Mouse (Mus musculus) CD4-positive, CD25-positive, alpha-beta regulatory T cell, adult 9 weeks (primary cell): ENCODE measurements around the gene Sort1. TPM values are rescaled to one million over a fixed set of nuclear protein-coding genes. Genes with fewer than 3 reads are reported as not detected.

ENCODE experiments used
- polyA plus RNA-seq: library from polyadenylated mRNA; unstranded; fragments of 100-300 nt; shearing (Covaris generic); gene quantifications from one replicate; pipeline ENCODE4 v1.2.1, GENCODE M21; 2017

Gene Sort1
- not detected for polyA plus RNA-seq

DNA sequence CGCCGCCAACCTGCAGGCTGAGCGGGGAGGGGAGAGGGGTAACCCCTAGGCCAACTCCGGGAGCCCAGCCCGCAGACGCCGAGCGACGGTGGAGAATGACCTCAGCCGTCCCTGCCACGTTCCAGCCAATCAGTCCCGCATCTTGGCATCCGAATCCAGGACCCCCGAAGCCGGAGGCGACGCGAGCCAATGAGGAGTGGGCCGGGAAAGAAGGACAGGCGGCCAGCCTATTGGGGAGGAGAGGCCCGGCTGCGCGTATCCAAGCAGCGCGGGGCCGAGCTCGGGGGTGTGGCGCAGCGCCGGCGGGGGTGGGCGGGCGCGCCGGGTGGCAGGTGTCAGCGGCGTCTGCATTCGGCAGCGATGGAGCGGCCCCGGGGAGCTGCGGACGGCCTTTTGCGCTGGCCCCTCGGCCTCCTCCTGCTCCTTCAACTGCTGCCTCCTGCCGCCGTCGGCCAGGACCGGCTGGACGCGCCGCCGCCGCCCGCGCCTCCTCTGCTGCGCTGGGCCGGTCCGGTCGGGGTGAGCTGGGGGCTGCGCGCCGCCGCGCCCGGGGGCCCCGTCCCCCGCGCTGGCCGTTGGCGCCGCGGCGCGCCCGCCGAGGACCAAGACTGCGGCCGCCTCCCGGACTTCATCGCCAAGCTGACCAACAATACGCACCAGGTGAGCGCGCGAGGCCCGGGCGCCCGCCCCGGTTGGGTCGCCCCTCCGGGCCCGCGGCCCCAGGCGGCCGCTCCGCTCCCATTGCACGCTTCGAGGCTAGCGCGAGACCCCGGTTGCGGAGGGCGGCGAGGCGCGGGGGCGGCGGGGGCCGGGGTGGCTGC lies at the start of gene Sort1:
Gene Sort1, plus strand, starts transcription at position 302 of the 821 bp plus-strand sequence.

DNA sequence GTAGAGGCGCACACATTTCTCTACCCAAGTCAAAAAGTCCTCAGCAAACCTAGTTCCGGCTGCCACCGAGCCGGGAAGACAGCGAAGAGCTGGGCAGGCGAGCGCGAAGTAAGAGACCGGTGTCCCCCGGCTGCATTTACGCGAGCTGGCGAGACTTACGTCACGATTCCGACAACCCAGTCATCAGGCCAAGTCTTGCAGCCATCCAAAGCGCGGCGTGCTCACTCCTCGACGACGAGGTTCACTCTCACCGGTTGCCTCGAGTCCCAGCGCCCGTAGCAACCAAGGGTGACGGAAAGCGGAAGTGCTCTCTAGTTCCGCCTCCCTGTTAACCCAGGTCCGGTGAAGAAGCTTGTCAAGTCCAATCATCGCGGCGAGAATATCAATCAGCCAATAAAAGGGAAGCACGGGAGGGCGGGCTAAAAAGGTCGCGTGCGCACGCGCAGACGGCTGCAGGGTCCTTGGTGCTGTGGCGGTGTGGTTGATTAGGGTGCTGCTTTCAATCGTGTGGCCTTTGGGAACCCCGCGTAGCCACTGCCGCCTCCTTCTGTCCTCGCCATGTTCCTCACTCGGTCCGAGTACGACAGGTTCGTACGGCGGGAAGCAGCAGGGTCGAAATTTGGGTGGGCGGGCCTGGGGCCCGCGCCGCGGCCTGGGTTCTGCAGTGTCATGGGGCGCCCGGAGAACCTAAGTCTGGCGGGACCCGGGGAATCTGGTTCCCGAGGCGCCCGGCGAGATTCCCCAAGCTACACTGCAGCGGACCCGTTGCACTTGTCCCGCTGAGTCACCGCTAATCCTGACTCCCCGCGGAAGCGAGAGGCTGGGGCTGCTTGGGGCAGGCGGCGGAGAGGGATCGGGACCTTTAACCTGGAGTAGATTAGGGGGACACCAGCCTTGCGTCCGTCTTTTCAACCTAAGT lies 26.9 kb upstream of the Sort1 start, which contains the start of gene Psma5:
Gene Psma5, plus strand, starts transcription at position 208 of the 919 bp plus-strand sequence.

DNA sequence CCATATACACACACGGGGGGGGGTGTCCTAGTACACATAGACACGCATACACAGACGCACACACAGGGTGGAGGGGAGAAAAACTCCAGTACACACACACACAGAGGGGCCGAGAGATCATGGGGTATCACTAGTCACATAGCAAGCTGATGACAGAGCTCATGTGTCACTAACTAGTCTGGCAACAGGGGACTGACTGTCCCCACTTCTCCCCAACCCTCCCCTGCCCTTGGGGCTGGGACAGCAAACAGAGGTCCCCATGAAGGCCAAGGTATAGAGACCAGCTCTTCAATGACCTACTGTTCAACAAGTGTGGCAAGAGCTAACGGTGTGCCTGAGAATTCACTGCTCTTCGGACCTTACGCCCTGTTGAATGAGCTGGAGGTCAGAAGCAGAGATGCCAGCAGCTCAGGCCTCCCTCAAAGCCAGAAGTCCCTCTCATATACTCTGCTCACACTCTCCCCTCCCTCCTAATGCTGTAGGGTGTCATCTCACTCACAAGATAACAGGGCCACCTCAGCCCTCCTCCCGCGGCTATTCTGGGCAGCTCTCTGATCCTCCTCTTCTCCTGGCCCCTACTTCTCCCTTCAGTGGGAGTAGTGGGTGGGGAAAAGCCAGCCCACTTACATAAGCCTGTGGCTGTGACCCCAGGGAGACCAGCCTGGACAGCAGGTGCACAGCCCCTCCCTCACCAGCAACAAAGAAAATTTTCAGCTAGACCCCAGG lies 80.6 kb downstream of the Sort1 start, which contains the start of gene Mybphl:
Gene Mybphl, plus strand, starts transcription at position 642 of the 726 bp plus-strand sequence.

DNA sequence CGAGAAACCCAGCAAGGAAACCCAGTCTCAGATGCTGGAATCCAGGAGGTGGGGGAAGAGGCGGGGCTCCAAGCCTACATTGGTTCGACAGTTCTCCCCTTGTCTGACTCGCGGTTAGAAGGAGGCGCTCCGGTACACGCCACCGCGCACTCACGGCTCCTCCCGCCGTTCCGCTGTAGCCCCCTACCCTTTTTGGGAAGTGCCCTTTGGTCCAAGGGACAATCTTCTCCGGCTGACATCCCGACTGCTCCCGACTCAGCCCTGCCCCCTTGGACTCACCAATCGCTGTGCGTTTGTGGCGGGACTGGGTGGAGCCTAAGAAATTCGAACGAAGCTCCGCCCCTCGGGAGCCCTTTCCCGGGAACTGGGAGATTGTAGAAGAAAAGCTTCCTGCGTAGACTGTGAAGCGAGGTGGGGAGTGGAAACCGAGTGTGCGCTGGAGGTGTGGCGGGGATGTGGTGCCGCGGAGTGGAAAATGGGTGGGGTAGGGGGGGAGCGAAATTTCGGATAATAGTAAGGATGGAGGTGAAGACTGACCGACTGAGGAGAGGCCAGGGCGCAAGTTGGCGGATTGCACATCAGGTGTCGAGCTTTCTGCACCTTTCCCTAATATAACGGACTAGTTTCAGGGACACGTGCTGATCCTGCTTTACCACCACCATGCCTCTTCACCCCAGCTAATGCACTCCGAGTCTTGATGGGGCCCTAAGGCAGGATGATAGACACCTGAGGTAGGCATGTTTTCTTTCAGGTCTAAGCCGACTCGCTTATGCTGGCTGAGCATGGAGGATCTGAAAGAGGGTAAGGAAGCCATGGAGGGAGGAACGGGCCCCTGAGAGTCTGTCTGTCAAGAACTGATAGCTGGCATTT lies 99.8 kb downstream of the Sort1 start, which contains the start of gene Psrc1:
Gene Psrc1, plus strand, starts transcription at position 355 of the 870 bp plus-strand sequence.

Other genes starting within 250 kb of the Sort1 start
- gene Gstm4, start 239.2 kb upstream of the Sort1 start, polyA plus RNA-seq = 11.1 TPM
- gene Ampd2, start 197.4 kb upstream of the Sort1 start, polyA plus RNA-seq = 50.0 TPM
- gene Gnat2, start 191.3 kb upstream of the Sort1 start, polyA plus RNA-seq = not detected
- 217 TPM for gene Gnai3, start 137.9 kb upstream of the Sort1 start, polyA plus RNA-seq
- gene Gpr61, start 129.2 kb upstream of the Sort1 start, polyA plus RNA-seq = not detected
- gene Amigo1, start 97.7 kb upstream of the Sort1 start, polyA plus RNA-seq = 0.21 TPM
- 28.0 TPM for gene Cyb561d1, start 82.9 kb upstream of the Sort1 start, polyA plus RNA-seq
- gene Atxn7l2, start 73.1 kb upstream of the Sort1 start, polyA plus RNA-seq = 9.5 TPM
- not detected for gene Sypl2, start 57.4 kb upstream of the Sort1 start, polyA plus RNA-seq
- 156 TPM for gene Psma5, start 27.2 kb upstream of the Sort1 start, polyA plus RNA-seq
- gene Mybphl, start 80.8 kb downstream of the Sort1 start, polyA plus RNA-seq = not detected
- gene Psrc1, start 99.8 kb downstream of the Sort1 start, polyA plus RNA-seq = 2.6 TPM
- gene Celsr2, start 131.5 kb downstream of the Sort1 start, polyA plus RNA-seq = 0.63 TPM
- gene Sars, start 161.1 kb downstream of the Sort1 start, polyA plus RNA-seq = 193 TPM